Mouse (Mus musculus) gastrocnemius, postnatal 25 days (tissue): ENCODE results near the gene Rin3. TPM values are rescaled to one million over a fixed set of nuclear protein-coding genes. Genes with fewer than 3 reads are reported as not detected.
A peak's percentile ranks its signal among the peaks of the same experiment; 100 is the strongest.

ENCODE experiments used
- DNase-seq: peaks from one replicate; pipeline ENCODE4 v3.0.0; 2022
- total RNA-seq, 2 experiments: library from RNA; stranded (reverse); gene quantifications; 1 replicate in 1 of 2; 2 replicates in 1 of 2; pipeline ENCODE4 v1.2.3; 2021

Gene Rin3
- total RNA-seq, 2 experiments from 2014 or later: 6.0 to 8.1 TPM

- no peak for DNase-seq
Measured at GRCm38 (mm10) chr12:102372322-102372721, 89.5 kb downstream of the Rin3 start.

- no peak for DNase-seq
Measured at GRCm38 (mm10) chr12:102382180-102382579, 99.3 kb downstream of the Rin3 start.

- DNase-seq: no peak
Measured at GRCm38 (mm10) chr12:102383288-102383687, 100.4 kb downstream of the Rin3 start.

- DNase-seq: no peak
Measured at GRCm38 (mm10) chr12:102384819-102385218, 102.0 kb downstream of the Rin3 start.

- DNase-seq: peak; percentile 41
Measured at GRCm38 (mm10) chr12:102387219-102387917, 104.5 kb downstream of the Rin3 start.

GRCm38 (mm10) chr12:102390042-102390441 is 107.2 kb downstream of the Rin3 start:
- DNase-seq: no peak

GRCm38 (mm10) chr12:102391109-102391508 is 108.3 kb downstream of the Rin3 start:
- no peak for DNase-seq

GRCm38 (mm10) chr12:102391982-102392381 is 109.1 kb downstream of the Rin3 start:
- no peak for DNase-seq

GRCm38 (mm10) chr12:102394496-102394895 is 111.6 kb downstream of the Rin3 start:
- no peak for DNase-seq

GRCm38 (mm10) chr12:102395537-102395936 is 112.7 kb downstream of the Rin3 start:
- DNase-seq: no peak

GRCm38 (mm10) chr12:102395998-102396991 is 113.4 kb downstream of the Rin3 start:
- no peak for DNase-seq

- DNase-seq: no peak
Measured at GRCm38 (mm10) chr12:102398588-102398987, 115.7 kb downstream of the Rin3 start.

GRCm38 (mm10) chr12:102413171-102413570 is 130.3 kb downstream of the Rin3 start:
- DNase-seq: no peak

GRCm38 (mm10) chr12:102414686-102415085 is 131.8 kb downstream of the Rin3 start:
- DNase-seq: no peak

- DNase-seq: peak; percentile 60
Measured at GRCm38 (mm10) chr12:102416391-102416837, 133.6 kb downstream of the Rin3 start.

GRCm38 (mm10) chr12:102416955-102417510 is 134.2 kb downstream of the Rin3 start:
- DNase-seq: no peak

GRCm38 (mm10) chr12:102417701-102418100 is 134.9 kb downstream of the Rin3 start:
- no peak for DNase-seq

GRCm38 (mm10) chr12:102419544-102419943 is 136.7 kb downstream of the Rin3 start:
- no peak for DNase-seq

GRCm38 (mm10) chr12:102420168-102420890 is 137.5 kb downstream of the Rin3 start:
- DNase-seq: no peak

GRCm38 (mm10) chr12:102422065-102422464 is 139.2 kb downstream of the Rin3 start:
- DNase-seq: peak; percentile 63

- no peak for DNase-seq
Measured at GRCm38 (mm10) chr12:102422623-102423320, 139.9 kb downstream of the Rin3 start.
